Mouse (Mus musculus) ES-Bruce4 (cell line): Measurements from ENCODE around the gene Serhl.

Experiments used
- CTCF ChIP-seq: IDR thresholded peaks from one replicate; pipeline ENCODE4 v1.8.1; 2011; ENCODE audit warnings: low read depth, low read length
- POLR2A ChIP-seq: IDR thresholded peaks from one replicate; pipeline ENCODE4 v1.8.1; 2011; ENCODE audit warnings: low read length; ENCODE audit not compliant: insufficient read depth

- no peak for TF ChIP-seq CTCF
- no peak for TF ChIP-seq POLR2A
These were observed 71.9 kb downstream of the Serhl start for GRCm38 (mm10) chr15:83161062-83161748.
